Mouse (Mus musculus): ENCODE results near the gene Csde1. TPM values are rescaled to one million over a fixed set of nuclear protein-coding genes. Genes with fewer than 3 reads are reported as not detected.

The Csde1 gene
- total RNA-seq (2023), result 499 TPM

GRCm38 (mm10) chr3:103020249-103020942, at the start of gene Csde1:
Gene Csde1 (plus strand): TSS chr3:103020426.

GRCm38 (mm10) chr3:102995605-102996321, 24.5 kb upstream of the Csde1 start, which contains the start of gene Sike1:
Gene Sike1 (plus strand): TSS chr3:102995708.

GRCm38 (mm10) chr3:103058207-103059157, 38.3 kb downstream of the Csde1 start, which contains the start of gene Nras:
Gene Nras (plus strand): TSS chr3:103058285.

GRCm38 (mm10) chr3:103073771-103074170, 53.5 kb downstream of the Csde1 start, which contains the start of gene Ampd1:
Gene Ampd1 (plus strand): TSS chr3:103074014.

GRCm38 (mm10) chr3:103102454-103103390, 82.5 kb downstream of the Csde1 start, which contains the start of gene Dennd2c:
Gene Dennd2c (plus strand): TSS chr3:103102604.

Other genes starting within 250 kb of the Csde1 start
- not detected for gene Tshb, start 237.7 kb upstream of the Csde1 start, total RNA-seq (2023)
- gene Sycp1, start 84.3 kb upstream of the Csde1 start, total RNA-seq (2023), result not detected
- not detected for gene Nr1h5, start 56.3 kb upstream of the Csde1 start, total RNA-seq (2023)
- gene Sike1, start 24.7 kb upstream of the Csde1 start, total RNA-seq (2023), result 104 TPM
- gene Nras, start 37.9 kb downstream of the Csde1 start, total RNA-seq (2023), result 112 TPM
- gene Ampd1, start 53.6 kb downstream of the Csde1 start, total RNA-seq (2023), result 15.8 TPM
- gene Dennd2c, start 82.2 kb downstream of the Csde1 start, total RNA-seq (2023), result 3.1 TPM
- gene Bcas2, start 151.2 kb downstream of the Csde1 start, total RNA-seq (2023), result 111 TPM